Mouse (Mus musculus) stomach, postnatal 0 days (tissue): ENCODE measurements around the gene Slc25a11. TPM values are rescaled to one million over a fixed set of nuclear protein-coding genes. Genes with fewer than 3 reads are reported as not detected.

ENCODE experiments used
- ATAC-seq: fragments of 200-750 bp; cut with Nextera tagmentation; 2 replicates; pipeline ENCODE4 v1.8.0; 2017; ENCODE audit not compliant: low FRiP score, low TSS enrichment
- DNase-seq: peaks from one replicate; pipeline ENCODE4 v3.0.0-alpha.2; 2016; ENCODE audit warnings: low spot score
- H3K27ac ChIP-seq: fragments of 300-500 bp; sonication (generic); replicated peaks from 2 replicates; pipeline ENCODE4 v1.5.1; 2014; ENCODE audit warnings: mild to moderate bottlenecking, control low read depth
- H3K27me3 ChIP-seq: fragments of 300-500 bp; sonication (generic); 2 replicates; pipeline ENCODE4 v1.6.1; 2014; ENCODE audit warnings: low read length; ENCODE audit not compliant: control insufficient read depth, insufficient read depth
- H3K36me3 ChIP-seq: fragments of 300-500 bp; sonication (generic); 2 replicates; pipeline ENCODE4 v1.6.1; 2014; ENCODE audit warnings: low read length, mixed read lengths; ENCODE audit not compliant: control insufficient read depth, insufficient read depth
- H3K4me1 ChIP-seq: fragments of 300-500 bp; sonication (generic); replicated peaks from 2 replicates; pipeline ENCODE4 v1.6.1; 2014; ENCODE audit warnings: antibody characterized with exemption; ENCODE audit not compliant: control insufficient read depth, insufficient read depth
- H3K4me2 ChIP-seq: fragments of 300-500 bp; sonication (generic); replicated peaks from 2 replicates; pipeline ENCODE4 v1.6.1; 2014; ENCODE audit warnings: low read depth, mild to moderate bottlenecking, control low read depth, moderate library complexity
- H3K4me3 ChIP-seq: fragments of 300-500 bp; sonication (generic); 2 replicates; pipeline ENCODE4 v1.5.1; 2014; ENCODE audit warnings: low read depth, low read length, control low read depth
- H3K9ac ChIP-seq: fragments of 300-500 bp; sonication (generic); 2 replicates; pipeline ENCODE4 v1.6.1; 2014; ENCODE audit warnings: mild to moderate bottlenecking, low read length, control low read depth, mixed read lengths
- H3K9me3 ChIP-seq: fragments of 300-500 bp; sonication (generic); 2 replicates; pipeline ENCODE4 v1.6.1; 2016; ENCODE audit warnings: low read length; ENCODE audit not compliant: control insufficient read depth
- CTCF ChIP-seq: IDR thresholded peaks from 2 replicates; pipeline ENCODE4 v1.5.1; 2016; ENCODE audit warnings: antibody characterized with exemption, low read depth, mild to moderate bottlenecking, moderate library complexity
- EP300 ChIP-seq: optimal IDR thresholded peaks from 2 replicates; pipeline ENCODE3; 2016; ENCODE audit warnings: antibody characterized with exemption
- WGBS: fragments of 180-500 bp; shearing (Covaris S2); extraction: QIAGEN DNeasy Blood & Tissue Kit; methylation state at CpG from one replicate; pipeline ENCODE4 v1.1.7; 2014; 5-methylcytosine and 5-hydroxymethylcytosine counted together
- polyA plus RNA-seq: library from polyadenylated mRNA; unstranded; fragments of >200 nt; fragmentation: Nextera tagmentation; extraction: Ambion mirVana; gene quantifications from 2 replicates; pipeline ENCODE4 v1.2.1, GENCODE M21; 2015

Gene Slc25a11
- polyA plus RNA-seq, 1 experiment from 2014 or later: 120 TPM

DNA sequence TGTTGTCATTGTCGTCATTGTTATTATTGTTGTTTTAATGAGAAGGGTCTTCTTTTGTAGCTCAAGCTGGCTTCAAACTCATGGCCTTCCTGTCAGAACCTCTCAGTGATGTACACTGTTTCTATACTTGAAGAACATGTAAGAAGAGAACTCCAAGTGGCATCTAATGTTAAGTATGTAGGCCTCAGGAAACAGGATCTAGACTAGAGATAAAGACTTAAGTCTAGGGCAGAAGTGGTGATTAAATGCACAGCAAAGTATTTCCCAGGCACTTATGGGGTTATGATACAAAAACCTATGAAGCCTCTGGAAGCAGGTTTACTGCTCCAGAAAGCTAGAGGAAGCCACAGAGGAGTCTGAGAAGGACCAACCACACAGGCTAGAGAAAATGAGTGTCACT, 9.0 kb downstream of the Slc25a11 start:
- Histone ChIP-seq H3K27ac (no peak overlapping the region), H3K36me3 (no peaks in the 10 kb centered on the region), H3K9ac (no peak overlapping the region), H3K4me3 (no peak overlapping the region), H3K27me3 (no peaks in the 10 kb centered on the region), H3K4me1 (no peaks in the 10 kb centered on the region), H3K9me3 (no peaks in the 10 kb centered on the region), H3K4me2 (no peak overlapping the region)
- WGBS: 83% methylated on average over 1 of the region's 1 CpGs
- DNase-seq: no peak
- TF ChIP-seq EP300 (no peak), CTCF (no peak)
- ATAC-seq: no peak

DNA sequence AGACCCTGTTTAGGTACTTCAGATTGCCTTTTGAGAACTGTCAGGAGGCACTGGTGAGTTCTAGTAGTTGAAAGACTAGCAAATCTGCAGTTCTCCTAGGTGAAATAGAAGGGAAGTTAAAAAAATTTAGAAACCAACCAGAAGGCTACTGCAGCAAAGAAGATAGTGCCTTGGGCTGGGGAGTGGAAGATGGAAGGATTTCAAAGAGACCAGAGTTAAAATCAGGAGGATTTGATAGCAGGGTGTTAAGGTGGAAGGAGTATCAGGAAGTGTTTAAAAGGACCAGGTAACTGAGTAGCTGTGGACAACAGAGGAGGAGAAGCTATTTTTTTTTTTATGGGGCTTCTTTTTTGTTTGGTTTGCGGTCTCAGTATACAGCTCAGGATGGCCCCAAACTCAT, 9.5 kb downstream of the Slc25a11 start:
- Histone ChIP-seq H3K9me3 (no peaks in the 10 kb centered on the region), H3K36me3 (no peaks in the 10 kb centered on the region), H3K27me3 (no peaks in the 10 kb centered on the region), H3K27ac (no peak overlapping the region), H3K4me1 (no peaks in the 10 kb centered on the region), H3K9ac (no peak overlapping the region), H3K4me2 (no peak overlapping the region), H3K4me3 (no peak overlapping the region)
- TF ChIP-seq CTCF (no peak), EP300 (no peak)
- 100% methylated on average over 1 of the region's 1 CpGs for WGBS
- ATAC-seq: no peak
- no peak for DNase-seq

DNA sequence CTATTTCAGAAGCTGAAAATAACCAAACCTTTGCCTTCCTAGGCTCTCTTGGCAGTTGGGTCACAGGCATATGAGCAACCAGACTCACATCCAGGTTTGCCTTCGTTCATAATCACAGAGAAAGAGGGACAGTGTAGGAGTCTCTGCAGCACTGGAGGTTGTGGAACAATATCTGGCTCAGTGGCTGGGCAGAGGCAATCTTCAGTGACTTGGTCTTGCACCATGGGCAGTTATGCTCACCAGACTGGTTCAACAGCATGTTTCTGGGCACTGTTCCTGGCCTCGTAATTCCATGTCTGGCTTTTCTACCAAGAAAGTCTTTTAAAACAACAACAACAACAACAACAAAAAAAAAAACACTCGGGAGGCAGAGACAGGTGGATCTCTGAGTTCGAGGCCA, 11.7 kb downstream of the Slc25a11 start:
- H3K4me3 ChIP-seq: no peak overlapping the region
- DNase-seq: no peak
- no peak overlapping the region for H3K9ac ChIP-seq
- H3K4me2 ChIP-seq: no peak overlapping the region
- no peaks in the 10 kb centered on the region for H3K36me3 ChIP-seq
- H3K9me3 ChIP-seq: no peaks in the 10 kb centered on the region
- no peak for ATAC-seq
- H3K27ac ChIP-seq: no peak overlapping the region
- WGBS: 70% methylated on average over 4 of the region's 4 CpGs
- no peaks in the 10 kb centered on the region for H3K27me3 ChIP-seq
- TF ChIP-seq EP300 (no peak), CTCF (no peak)
- no peaks in the 10 kb centered on the region for H3K4me1 ChIP-seq

DNA sequence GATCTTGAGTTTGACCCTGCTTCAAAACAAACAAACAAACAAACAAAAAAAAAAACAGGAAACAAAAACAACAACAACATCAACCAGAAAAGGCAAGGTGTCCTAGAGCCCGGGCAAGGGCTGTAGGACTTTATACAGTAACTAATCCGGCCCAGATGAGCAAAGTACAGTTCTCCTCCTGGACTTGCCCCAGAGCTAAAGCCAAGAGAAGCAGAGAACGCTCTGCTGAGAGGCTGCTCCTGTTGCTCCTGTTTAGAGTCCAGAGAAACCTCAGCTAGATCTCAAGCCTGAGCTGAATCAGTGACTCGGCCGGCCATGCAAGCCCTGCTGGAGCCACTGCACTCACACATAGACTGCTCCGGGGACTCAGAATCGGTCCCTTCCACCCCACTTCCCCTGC, 17.1 kb downstream of the Slc25a11 start:
- Histone ChIP-seq H3K4me3 (no peak overlapping the region), H3K4me1 (no peaks in the 10 kb centered on the region), H3K4me2 (no peak overlapping the region), H3K9ac (no peak overlapping the region), H3K27me3 (no peaks in the 10 kb centered on the region), H3K27ac (no peak overlapping the region), H3K36me3 (no peaks in the 10 kb centered on the region), H3K9me3 (no peaks in the 10 kb centered on the region)
- 73% methylated on average over 7 of the region's 7 CpGs for WGBS
- TF ChIP-seq CTCF (no peak), EP300 (no peak)
- no peak for ATAC-seq
- no peak for DNase-seq

DNA sequence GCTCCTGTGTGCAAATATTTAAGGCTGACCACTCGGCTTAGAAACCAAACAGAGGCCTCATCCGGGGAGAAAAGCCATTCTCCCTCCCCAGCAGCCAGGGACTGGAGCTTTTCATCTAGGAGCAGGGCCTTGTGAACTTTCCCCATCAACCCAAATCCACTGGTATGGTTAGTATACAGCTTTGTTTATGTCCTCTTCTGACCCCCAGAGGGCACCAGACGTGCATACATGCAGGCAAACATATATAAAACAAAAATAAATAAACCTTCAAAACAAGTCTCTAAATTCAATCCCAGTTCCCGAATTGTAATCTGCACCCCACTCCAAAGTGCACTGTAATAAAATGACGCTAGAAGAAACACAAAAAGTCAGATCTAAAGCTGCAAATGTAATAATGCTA, 17.7 kb downstream of the Slc25a11 start:
- H3K4me3 ChIP-seq: no peak overlapping the region
- H3K36me3 ChIP-seq: no peaks in the 10 kb centered on the region
- no peak for ATAC-seq
- no peaks in the 10 kb centered on the region for H3K4me1 ChIP-seq
- no peak overlapping the region for H3K4me2 ChIP-seq
- no peaks in the 10 kb centered on the region for H3K9me3 ChIP-seq
- no peaks in the 10 kb centered on the region for H3K27me3 ChIP-seq
- no peak overlapping the region for H3K9ac ChIP-seq
- no peak overlapping the region for H3K27ac ChIP-seq
- no peak for DNase-seq
- TF ChIP-seq EP300: no peak
- peak; percentile 63 for TF ChIP-seq CTCF
- 40% methylated on average over 5 of the region's 5 CpGs for WGBS

DNA sequence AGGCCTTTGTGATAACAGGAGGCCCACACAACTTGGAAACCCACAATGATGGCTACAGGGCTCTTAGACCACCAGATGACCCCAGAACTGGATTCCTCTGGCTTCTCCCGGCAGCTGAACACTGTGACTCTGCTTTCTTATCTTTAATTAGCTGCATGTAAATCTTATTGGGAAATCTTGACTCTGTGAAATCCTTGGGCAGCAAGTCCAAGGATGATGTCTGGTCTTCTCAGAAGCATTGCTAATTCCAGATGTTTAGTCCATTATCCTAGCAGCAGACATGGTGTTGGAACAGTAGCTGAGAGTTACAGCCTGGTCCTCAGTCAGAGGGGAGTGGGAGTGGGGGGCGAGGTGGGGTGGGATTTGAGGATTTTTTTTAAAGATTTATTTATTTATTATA, 18.8 kb downstream of the Slc25a11 start:
- Histone ChIP-seq H3K27ac (no peak overlapping the region), H3K4me2 (no peak overlapping the region)
- DNase-seq: no peak

More for the DNA sequence above, 18.8 kb downstream of the Slc25a11 start:
- 66% methylated on average over 2 of the region's 2 CpGs for whole genome bisulfite sequencing
- Histone ChIP-seq H3K9ac (no peak overlapping the region), H3K27me3 (no peaks in the 10 kb centered on the region), H3K9me3 (no peaks in the 10 kb centered on the region), H3K4me3 (no peak overlapping the region), H3K4me1 (no peaks in the 10 kb centered on the region), H3K36me3 (no peaks in the 10 kb centered on the region)
- ATAC-seq: no peak
- TF ChIP-seq CTCF: no peak
- TF ChIP-seq EP300: no peak
